Mouse (Mus musculus) T-helper 2 cell (primary cell): Measurements from ENCODE around the gene Ntf5.

Experiments used
- in situ Hi-C: fragments of 300-600 bp; cut with MboI, MseI; formaldehyde crosslinking; loops from one replicate; pipeline ENCODE4 v1.15.1; 2025; ENCODE audit warnings: high pct_unique_total_duplicates

The Ntf5 gene

GRCm38 (mm10) chr7:45403532-45404261 lies 9.8 kb upstream of the Ntf5 start:
- in situ Hi-C loops, result no loop called here

DNA sequence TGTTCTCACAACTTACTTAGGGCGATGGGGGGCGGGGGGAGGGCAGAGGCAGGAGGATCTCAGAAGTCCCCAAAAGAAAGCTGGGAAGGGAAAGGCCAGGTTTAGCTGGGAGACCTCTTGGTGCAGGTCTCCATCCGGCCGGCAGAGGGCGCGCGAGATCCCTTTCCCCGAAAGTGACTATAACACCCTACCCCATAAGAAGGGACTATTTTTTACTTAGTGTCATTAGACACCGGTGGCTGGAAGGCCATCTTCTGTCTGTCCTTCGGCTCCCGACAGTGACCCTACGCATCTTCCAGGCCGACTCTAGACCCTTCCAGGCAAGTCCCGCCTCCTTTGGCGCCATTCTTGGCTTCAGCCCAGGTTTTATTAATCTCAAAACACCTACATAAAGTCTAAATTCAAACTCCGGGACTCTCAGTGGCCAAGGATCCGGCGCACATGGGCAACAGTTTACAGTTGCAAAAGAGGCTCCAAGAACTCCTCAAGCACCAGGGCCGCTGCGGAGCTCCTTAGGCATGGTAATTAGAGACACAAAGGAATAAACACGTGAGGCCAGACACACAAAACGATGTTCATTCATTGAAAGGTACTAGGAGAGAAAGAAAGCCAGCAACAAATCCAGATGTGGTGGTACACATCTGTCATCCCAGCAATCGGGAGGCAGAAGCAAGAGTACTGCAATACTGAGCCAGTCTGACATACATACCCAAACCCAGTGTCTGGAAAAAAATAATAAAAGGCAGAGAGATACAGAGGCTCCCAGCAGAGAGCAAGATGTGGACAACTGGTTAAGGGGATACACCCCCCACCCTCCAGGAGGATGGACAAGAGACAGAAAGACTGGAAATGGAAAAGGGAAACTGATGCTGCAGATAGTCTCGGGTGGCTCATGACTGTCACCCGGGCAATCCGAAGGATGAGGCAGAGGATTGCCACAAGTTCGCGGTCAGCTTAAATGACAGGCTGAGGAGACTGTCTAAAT lies 8.1 kb upstream of the Ntf5 start, which contains the start of gene Kcna7:
Kcna7 (plus strand) TSS at position 563 of the 985 bp plus-strand sequence.
- in situ Hi-C loops, result no loop called here

DNA sequence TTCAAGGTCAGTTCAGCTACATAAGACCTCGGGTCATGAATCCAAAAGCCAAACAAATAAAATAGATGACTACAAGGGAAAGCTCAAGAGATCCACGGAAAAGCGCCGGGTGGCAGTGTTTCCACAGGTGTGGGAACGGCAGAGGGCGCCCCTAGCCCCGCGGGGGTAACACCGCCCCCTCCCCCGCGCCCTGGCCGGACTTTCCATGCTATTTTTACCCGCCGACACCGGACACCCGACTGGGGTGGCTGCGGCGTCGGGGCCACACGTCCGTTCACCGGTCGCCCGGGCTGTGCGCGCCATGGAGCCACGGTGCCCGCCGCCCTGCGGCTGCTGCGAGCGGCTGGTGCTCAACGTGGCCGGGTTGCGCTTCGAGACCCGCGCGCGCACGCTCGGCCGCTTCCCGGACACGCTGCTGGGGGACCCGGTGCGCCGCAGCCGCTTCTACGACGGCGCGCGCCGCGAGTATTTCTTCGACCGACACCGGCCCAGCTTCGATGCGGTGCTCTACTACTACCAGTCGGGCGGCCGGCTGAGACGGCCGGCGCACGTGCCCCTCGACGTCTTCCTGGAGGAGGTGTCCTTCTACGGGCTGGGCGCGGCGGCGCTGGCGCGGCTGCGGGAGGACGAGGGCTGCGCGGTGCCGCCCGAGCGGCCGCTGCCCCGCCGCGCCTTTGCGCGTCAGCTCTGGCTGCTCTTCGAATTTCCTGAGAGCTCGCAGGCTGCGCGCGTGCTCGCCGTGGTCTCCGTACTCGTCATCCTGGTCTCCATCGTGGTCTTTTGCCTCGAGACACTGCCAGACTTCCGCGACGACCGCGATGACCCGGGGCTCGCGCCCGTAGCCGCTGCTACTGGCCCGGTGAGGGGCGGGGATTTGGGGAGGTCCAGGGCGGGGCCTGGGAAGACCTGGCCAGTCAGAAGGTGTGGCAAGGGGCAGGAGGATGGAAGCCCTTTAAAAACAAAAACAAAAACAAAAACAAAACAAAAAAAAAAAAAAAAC lies 7.0 kb upstream of the Ntf5 start:
- in situ Hi-C loops, result no loop called here

DNA sequence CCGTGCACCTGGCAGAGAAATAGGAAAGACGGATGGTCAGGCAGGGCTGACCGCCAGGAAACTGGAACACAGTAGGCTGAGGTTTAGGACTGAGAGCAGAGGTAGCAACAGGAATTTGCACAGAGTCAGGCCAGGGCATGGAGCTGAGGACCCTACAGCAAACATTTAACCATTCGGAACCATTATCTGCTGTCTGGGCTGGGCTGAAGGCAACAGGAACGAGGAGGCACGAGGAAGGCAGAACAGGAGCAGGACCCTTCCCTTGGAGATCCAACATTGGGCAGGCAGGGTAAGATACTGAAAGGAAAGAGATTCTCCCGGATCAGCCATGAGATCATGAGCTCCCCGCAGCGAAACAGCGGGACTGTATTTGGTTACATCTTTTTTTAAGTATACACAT lies 5.7 kb upstream of the Ntf5 start:
- in situ Hi-C loops, result no loop called here

DNA sequence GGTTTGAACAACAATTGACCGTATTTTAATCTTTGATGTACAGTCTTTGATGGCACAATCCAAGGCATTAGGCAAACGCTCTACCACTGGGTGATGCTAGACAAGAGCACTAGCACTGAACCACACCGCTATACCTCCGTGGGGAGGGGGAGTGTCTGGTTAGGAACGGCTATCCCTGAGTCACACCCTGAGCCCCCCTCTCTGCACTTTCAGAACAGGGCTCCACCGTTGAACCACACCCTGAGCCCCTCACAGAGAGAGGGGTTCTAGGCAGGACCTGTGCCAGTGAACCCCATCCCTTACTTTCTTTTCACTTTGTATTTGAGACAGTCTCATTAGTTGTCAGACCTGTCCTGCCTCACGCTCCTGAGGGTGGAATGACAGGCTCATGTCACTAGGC lies 5.1 kb upstream of the Ntf5 start:
- in situ Hi-C loops, result no loop called here

GRCm38 (mm10) chr7:45408949-45409348 lies 4.5 kb upstream of the Ntf5 start:
- in situ Hi-C loops, result no loop called here

DNA sequence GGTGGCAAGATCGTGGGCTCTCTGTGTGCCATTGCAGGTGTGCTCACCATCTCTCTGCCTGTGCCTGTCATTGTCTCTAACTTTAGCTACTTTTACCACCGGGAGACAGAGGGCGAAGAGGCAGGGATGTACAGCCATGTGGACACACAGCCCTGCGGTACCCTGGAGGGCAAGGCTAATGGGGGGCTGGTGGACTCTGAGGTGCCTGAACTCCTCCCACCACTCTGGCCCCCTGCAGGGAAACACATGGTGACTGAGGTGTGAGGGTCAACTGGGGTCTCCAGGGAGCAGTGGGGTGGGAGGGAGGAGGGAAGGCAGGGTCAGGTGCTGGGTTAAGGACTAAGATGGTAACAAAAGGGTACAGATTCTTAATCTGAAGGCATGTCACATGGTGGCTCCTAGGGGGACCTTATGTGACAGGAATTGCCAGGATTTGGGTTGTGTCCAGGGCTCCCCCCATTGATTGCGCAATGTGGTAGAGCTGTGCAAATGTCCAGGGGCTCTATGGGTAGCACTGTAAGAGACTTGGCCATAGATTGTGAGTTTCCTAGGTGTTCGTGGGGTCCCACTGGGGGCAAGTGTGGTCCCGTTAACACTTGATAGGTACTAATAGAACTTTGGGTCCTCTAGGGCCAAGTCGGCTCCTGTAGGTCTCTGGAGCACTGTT lies 3.9 kb upstream of the Ntf5 start:
- in situ Hi-C loops, result no loop called here

DNA sequence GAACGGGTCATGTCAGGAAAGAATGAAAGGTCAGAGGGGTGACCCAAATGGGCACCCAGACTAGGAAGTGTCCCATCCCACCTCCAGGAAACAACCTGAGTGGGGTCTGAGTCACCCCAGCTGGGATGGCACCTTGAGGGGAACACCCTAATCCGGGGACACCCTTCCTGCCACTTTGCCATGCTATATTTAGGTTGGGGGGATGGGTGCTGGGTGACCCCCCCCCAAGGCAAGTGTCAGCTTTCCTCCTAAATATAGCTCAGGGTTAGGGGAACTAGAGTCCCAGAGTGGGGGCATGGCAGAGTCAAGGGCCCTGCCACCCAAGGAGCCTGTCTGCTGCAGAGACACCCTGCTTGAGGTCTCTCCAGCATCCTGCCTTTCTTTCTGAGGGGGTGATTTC lies 1.1 kb upstream of the Ntf5 start:
- in situ Hi-C loops, result no loop called here

DNA sequence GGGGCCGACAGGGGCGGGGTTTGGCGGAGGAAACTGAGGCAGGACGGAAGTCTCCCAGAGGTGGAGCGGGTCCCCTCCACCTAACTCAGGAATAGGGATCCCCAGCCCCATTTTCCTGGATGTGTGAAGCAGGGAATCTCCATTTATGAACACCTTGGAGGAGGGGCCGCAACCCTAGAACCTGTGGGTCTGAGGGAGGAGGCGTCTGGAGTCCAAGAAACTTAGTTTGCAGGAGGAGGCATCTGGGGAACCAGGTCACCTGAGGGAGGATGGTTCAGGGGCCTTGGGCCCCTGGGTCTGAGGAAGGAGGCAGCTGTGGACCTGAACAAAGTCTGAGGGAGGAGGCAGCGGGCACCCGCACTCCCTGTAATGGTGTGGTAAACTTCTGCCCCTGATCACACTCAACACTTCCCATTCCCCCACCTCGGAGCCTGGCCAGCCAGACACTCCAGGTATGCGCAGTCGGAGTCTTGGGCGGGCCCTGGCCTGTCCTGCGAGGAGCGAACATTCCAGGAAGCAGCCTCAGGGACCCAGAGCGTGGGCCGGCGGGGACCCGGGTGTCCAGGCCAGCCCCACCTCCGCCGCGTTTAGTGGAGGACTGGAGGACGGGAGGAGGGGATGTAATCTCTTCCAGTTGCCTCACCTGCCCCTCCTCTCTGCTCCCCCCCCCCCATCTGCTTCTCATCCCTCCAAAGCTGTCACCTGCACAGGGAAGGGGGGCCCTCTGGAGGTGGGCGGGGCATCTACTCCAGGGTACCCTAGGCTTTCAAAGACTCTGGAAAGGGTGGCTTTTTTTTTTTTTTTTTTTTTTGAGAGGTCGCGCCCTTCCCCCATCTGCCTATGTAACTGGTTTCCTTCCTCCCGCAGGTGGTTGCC lies 607 bp downstream of the Ntf5 start:
- in situ Hi-C loops, result no loop called here

- in situ Hi-C loops, result no loop called here
These were observed 1.3 kb downstream of the Ntf5 start for GRCm38 (mm10) chr7:45414740-45415224.

- in situ Hi-C loops, result no loop called here
These were observed 2.1 kb downstream of the Ntf5 start for GRCm38 (mm10) chr7:45415636-45416035.

DNA sequence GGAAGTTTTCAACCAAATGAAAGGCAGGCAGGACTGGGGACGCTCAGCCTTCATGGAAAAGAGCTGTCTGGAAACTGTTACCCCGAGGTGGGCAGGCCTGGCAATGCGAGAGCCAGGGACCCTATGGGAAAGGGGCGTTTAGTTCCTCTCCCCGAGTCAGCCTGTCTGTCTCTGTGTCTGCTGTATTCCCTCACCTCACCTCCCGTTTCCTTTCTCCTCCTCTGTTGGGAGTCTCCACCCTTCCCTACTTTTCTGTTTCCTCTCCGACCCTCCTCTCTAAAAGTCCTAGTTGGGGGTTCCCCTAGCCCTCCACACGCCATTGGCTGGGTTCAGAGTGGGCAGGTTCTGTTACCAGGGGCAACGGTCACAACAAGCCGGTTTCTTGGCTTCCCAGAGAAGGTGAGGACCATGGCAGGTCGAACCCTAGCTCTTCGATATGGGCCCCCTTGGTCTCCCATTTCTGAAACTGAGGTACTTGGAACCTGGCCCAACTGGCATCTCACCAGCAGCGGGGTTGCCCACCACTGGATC lies 4.5 kb downstream of the Ntf5 start:
- in situ Hi-C loops, result no loop called here

- in situ Hi-C loops, result no loop called here
These were observed 6.5 kb downstream of the Ntf5 start for GRCm38 (mm10) chr7:45419859-45420614.

DNA sequence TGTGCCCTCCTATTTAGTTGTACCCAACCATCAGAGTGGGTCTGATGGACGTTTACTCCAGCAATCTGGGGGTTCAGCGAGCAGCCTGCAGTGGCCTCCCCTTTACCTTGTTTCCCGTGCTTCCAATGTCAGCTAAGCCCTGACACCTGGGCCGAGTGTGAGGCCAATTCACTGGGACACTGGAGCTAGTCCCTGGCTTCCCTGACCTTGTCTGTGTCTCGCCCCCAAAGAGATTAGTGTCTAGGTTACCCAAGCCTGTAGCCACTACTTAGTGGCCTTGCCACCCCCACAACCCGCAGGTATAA lies 7.1 kb downstream of the Ntf5 start, which contains the start of gene Lhb:
Lhb (plus strand) TSS at position 206 of the 305 bp plus-strand sequence.
- in situ Hi-C loops, result no loop called here

DNA sequence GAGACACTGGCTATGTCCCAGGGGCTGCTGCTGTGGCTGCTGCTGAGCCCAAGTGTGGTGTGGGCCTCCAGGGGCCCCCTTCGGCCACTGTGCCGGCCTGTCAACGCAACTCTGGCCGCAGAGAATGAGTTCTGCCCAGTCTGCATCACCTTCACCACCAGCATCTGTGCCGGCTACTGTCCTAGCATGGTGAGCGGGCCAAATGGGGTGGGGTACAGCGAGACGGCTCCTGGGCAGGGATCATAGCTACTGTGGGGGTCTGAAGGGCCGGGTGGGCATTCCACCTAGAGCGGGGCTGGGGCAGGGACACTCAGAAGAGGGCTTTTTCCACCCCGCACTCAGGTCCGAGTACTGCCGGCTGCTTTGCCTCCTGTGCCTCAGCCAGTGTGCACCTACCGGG lies 7.7 kb downstream of the Ntf5 start:
- in situ Hi-C loops, result no loop called here

DNA sequence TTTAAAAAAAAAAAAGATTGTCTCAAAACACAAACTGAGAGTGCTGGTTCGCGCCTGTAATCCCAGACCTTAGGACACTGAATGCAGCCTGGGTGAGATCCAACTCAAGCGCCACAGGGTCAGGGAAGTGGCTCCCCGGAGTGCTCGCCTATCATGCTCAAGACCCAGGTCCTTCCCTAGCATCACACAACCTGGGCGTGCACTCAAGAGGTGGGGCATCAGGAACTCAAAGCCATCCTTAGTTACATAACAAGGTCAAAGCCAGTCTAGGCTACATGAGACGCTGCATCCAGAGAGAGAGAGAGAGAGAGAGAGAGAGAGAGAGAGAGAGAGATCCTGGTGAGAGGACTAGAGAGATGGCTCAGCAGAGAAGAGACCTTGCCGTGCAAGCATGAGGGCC lies 13.1 kb downstream of the Ntf5 start:
- in situ Hi-C loops, result no loop called here

- in situ Hi-C loops, result no loop called here
These were observed 20.3 kb downstream of the Ntf5 start for GRCm38 (mm10) chr7:45433835-45434202.

- in situ Hi-C loops, result no loop called here
These were observed 20.9 kb downstream of the Ntf5 start, which contains the start of gene Gys1 for GRCm38 (mm10) chr7:45434203-45435015. TSS of gene Gys1 (plus strand) at chr7:45434844.
